Mouse (Mus musculus) kidney, adult 2 months (tissue): ENCODE measurements around the gene Nmu.

Experiments used
- CTCF ChIP-seq: fragments of 200-500 bp; conservative IDR thresholded peaks from 2 replicates; pipeline ENCODE4 v1.5.1; 2011; ENCODE audit warnings: low read depth, mild to moderate bottlenecking, control low read depth, low read length, moderate library complexity, mixed read lengths; ENCODE audit not compliant: insufficient read depth, insufficient read length
- POLR2A ChIP-seq: fragments of 200-500 bp; IDR thresholded peaks from one replicate; pipeline ENCODE4 v1.6.1; 2011; ENCODE audit warnings: low read depth, low read length, control low read depth

GRCm38 (mm10) chr5:76330953-76331352 lies 32.6 kb downstream of the Nmu start, which contains the start of gene Pdcl2:
- TF ChIP-seq CTCF, result no peak
- TF ChIP-seq POLR2A, result no peak
